Mouse (Mus musculus) embryonic fibroblast, embryonic 13.5 days (primary cell): ENCODE measurements around the gene Cst13.

ENCODE experiments used
- CTCF ChIP-seq: IDR thresholded peaks from 2 replicates; pipeline ENCODE4 v1.5.1; 2011; ENCODE audit warnings: mild to moderate bottlenecking, control low read depth, low read length, moderate library complexity, borderline replicate concordance; ENCODE audit not compliant: insufficient read depth
- POLR2A ChIP-seq: IDR thresholded peaks from 2 replicates; pipeline ENCODE4 v1.6.1; 2011; ENCODE audit warnings: low read depth, mild to moderate bottlenecking, control low read depth, low read length, moderate library complexity

DNA sequence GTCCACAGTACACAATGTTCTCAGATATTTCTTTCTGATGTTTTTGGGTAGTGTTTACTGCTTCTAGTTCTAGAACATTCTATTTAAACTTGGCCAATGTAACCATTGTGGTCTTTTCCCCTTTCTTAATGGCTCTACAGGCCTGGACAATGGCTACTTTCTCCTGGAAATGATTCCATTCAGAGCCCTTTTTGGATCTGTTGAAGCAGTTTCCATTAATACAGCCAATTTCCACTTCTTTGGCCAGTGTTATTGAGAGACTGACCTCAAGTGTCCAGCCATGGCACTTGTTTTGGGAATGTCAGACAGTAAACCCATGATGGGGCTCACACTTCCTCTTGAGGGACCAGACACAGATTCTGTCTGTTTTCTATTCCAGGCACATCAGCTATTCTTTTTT is 41.8 kb downstream of the Cst13 start:
- no peak for TF ChIP-seq POLR2A
- no peak for TF ChIP-seq CTCF
